Comparison of ENCODE assay signal across 10 mouse cellular contexts in the genomic region with DNA sequence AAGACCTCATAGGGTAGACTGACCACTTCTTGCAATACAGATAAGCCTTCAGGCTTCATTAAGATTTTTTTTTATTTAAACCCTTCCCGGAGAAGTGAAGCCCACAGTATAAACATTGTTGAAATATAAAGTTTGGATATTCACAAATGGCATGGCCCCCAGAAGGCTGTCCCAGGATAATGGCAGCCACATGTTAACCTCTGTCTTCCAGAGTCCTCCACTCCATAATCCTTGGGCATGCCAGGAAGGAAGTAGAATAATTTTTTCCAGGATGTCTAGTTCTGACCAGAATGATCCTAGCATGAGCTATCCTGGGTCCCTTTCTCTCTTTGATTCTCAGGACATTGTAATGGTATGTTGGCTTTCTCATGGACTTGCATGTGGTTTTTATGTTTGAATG. TPM values are rescaled to one million over a fixed set of nuclear protein-coding genes. Genes with fewer than 3 reads are reported as not detected.
DNase-seq lines count a peak whose midpoint lies in the region; ATAC-seq lines count a peak whose summit lies in the region.
"Had no signal": no experiment of that assay in that cellular context is flagged by ENCODE, and none has a peak within 500 bp of the region (broad histone marks: within the 10 kb centered on the region; RNA-seq: fewer than 3 reads in every experiment).

No protein-coding gene starts in this region.

- peaks cover 5% of the 10 kb centered on the region for H3K36me3 ChIP-seq in hindbrain, embryonic 13.5 days
- no peaks in the 10 kb centered on the region for H3K36me3 ChIP-seq in hindbrain, embryonic 12.5 days
- no peaks in the 10 kb centered on the region for H3K36me3 ChIP-seq in midbrain, embryonic 11.5 days (ENCODE audit: control insufficient read depth, insufficient read depth, low read length)
- no peaks in the 10 kb centered on the region for H3K36me3 ChIP-seq in midbrain, embryonic 14.5 days (ENCODE audit: control insufficient read depth, insufficient read depth, low read length)
- H3K36me3 ChIP-seq in forebrain, embryonic 16.5 days (ENCODE audit: control insufficient read depth, insufficient read depth), result no peaks in the 10 kb centered on the region
- no peaks in the 10 kb centered on the region for H3K36me3 ChIP-seq in neural tube, embryonic 13.5 days

- no peak overlapping the region for H3K4me3 ChIP-seq in hindbrain, embryonic 13.5 days
- no peak overlapping the region for H3K4me3 ChIP-seq in hindbrain, embryonic 12.5 days
- no peak overlapping the region for H3K4me3 ChIP-seq in midbrain, embryonic 11.5 days (ENCODE audit: low read depth, low read length)
- no peak overlapping the region for H3K4me3 ChIP-seq in midbrain, embryonic 14.5 days (replicated peaks; ENCODE audit: low read depth, low read length)
- H3K4me3 ChIP-seq in forebrain, embryonic 16.5 days (replicated peaks; ENCODE audit: low read length), result no peak overlapping the region
- 0 out of 2 replicates have a peak overlapping the region, but pooled peaks have one; percentile 2 for H3K4me3 ChIP-seq in neural tube, embryonic 13.5 days

- H3K9ac ChIP-seq in hindbrain, embryonic 13.5 days, result no peak overlapping the region
- H3K9ac ChIP-seq in hindbrain, embryonic 12.5 days, result no peak overlapping the region
- H3K9ac ChIP-seq in midbrain, embryonic 11.5 days (ENCODE audit: low read length), result no peak overlapping the region
- no peak overlapping the region for H3K9ac ChIP-seq in midbrain, embryonic 14.5 days (replicated peaks; ENCODE audit: low read length)
- H3K9ac ChIP-seq in forebrain, embryonic 16.5 days (replicated peaks; ENCODE audit: low read depth, low read length), result no peak overlapping the region
- H3K9ac ChIP-seq in neural tube, embryonic 13.5 days, result no peak overlapping the region

- peaks cover 37% of the 10 kb centered on the region for H3K27me3 ChIP-seq in hindbrain, embryonic 13.5 days
- peaks cover 29% of the 10 kb centered on the region for H3K27me3 ChIP-seq in hindbrain, embryonic 12.5 days
- peaks cover 11% of the 10 kb centered on the region for H3K27me3 ChIP-seq in midbrain, embryonic 11.5 days (ENCODE audit: control insufficient read depth, insufficient read depth, low read length)
- H3K27me3 ChIP-seq in midbrain, embryonic 14.5 days (ENCODE audit: control insufficient read depth, insufficient read depth, low read length), result peaks cover 21% of the 10 kb centered on the region; the same call in 1 of the 2 replicates
- H3K27me3 ChIP-seq in forebrain, embryonic 16.5 days (replicated peaks; ENCODE audit: control insufficient read depth, insufficient read depth, low read length), result peaks cover 2% of the 10 kb centered on the region; the same call in 1 of the 2 replicates
- peaks cover 25% of the 10 kb centered on the region; the same call in 1 of the 2 replicates for H3K27me3 ChIP-seq in neural tube, embryonic 13.5 days

- peak overlapping the region; percentile 6; the same call in 1 of the 2 replicates for H3K4me2 ChIP-seq in hindbrain, embryonic 13.5 days
- H3K4me2 ChIP-seq in hindbrain, embryonic 12.5 days (replicated peaks), result no peak overlapping the region
- no peak overlapping the region for H3K4me2 ChIP-seq in midbrain, embryonic 11.5 days
- H3K4me2 ChIP-seq in midbrain, embryonic 14.5 days (ENCODE audit: low read length), result no peak overlapping the region
- peak overlapping the region; percentile 40; the same call in 1 of the 2 replicates for H3K4me2 ChIP-seq in forebrain, embryonic 16.5 days (ENCODE audit: low read length)
- H3K4me2 ChIP-seq in neural tube, embryonic 13.5 days, result peak overlapping the region; percentile 93

- no peak overlapping the region for H3K27ac ChIP-seq in hindbrain, embryonic 13.5 days
- H3K27ac ChIP-seq in hindbrain, embryonic 12.5 days, result no peak overlapping the region
- no peak overlapping the region for H3K27ac ChIP-seq in midbrain, embryonic 11.5 days (ENCODE audit: low read depth, low read length)
- no peak overlapping the region for H3K27ac ChIP-seq in midbrain, embryonic 14.5 days (replicated peaks; ENCODE audit: low read depth, low read length)
- H3K27ac ChIP-seq in forebrain, embryonic 16.5 days (ENCODE audit: low read length), result no peak overlapping the region
- H3K27ac ChIP-seq in neural tube, embryonic 13.5 days (replicated peaks), result no peak overlapping the region

- intact Hi-C loops in gastrocnemius, postnatal 36 days (cut with DNase I), result no loop called here

- peaks cover 42% of the 10 kb centered on the region for H3K4me1 ChIP-seq in hindbrain, embryonic 13.5 days (replicated peaks)
- H3K4me1 ChIP-seq in hindbrain, embryonic 12.5 days, result peaks cover 45% of the 10 kb centered on the region
- H3K4me1 ChIP-seq in midbrain, embryonic 11.5 days (ENCODE audit: control insufficient read depth, insufficient read depth, low read length), result peaks cover 37% of the 10 kb centered on the region
- peaks cover 30% of the 10 kb centered on the region for H3K4me1 ChIP-seq in midbrain, embryonic 14.5 days (ENCODE audit: control insufficient read depth, insufficient read depth, low read length)
- peaks cover 30% of the 10 kb centered on the region for H3K4me1 ChIP-seq in forebrain, embryonic 16.5 days (replicated peaks; ENCODE audit: control insufficient read depth, insufficient read depth, low read length)
- peaks cover 64% of the 10 kb centered on the region for H3K4me1 ChIP-seq in neural tube, embryonic 13.5 days (replicated peaks)

- no peaks in the 10 kb centered on the region for H3K9me3 ChIP-seq in hindbrain, embryonic 13.5 days
- no peaks in the 10 kb centered on the region for H3K9me3 ChIP-seq in hindbrain, embryonic 12.5 days (replicated peaks)
- H3K9me3 ChIP-seq in midbrain, embryonic 11.5 days (ENCODE audit: control insufficient read depth, low read length), result no peaks in the 10 kb centered on the region
- no peaks in the 10 kb centered on the region for H3K9me3 ChIP-seq in midbrain, embryonic 14.5 days (ENCODE audit: control insufficient read depth, low read length)
- H3K9me3 ChIP-seq in forebrain, embryonic 16.5 days (ENCODE audit: control insufficient read depth, low read length), result no peaks in the 10 kb centered on the region
- no peaks in the 10 kb centered on the region for H3K9me3 ChIP-seq in neural tube, embryonic 13.5 days

- ATAC-seq in hindbrain, embryonic 13.5 days (ENCODE audit: low FRiP score), result no peak
- no peak for ATAC-seq in hindbrain, embryonic 12.5 days (ENCODE audit: low FRiP score)
- no peak for ATAC-seq in midbrain, embryonic 11.5 days (ENCODE audit: low FRiP score)
- no peak for ATAC-seq in midbrain, embryonic 14.5 days (ENCODE audit: low FRiP score, low TSS enrichment)
- ATAC-seq in forebrain, embryonic 16.5 days, result no peak
- ATAC-seq in neural tube, embryonic 13.5 days (ENCODE audit: low read depth), result no peak
- no peak for ATAC-seq in megakaryocyte progenitor cell, adult 5-6 weeks (replicated peaks; ENCODE audit: poor library complexity)

- DNase-seq in midbrain, embryonic 11.5 days (ENCODE audit: low spot score, missing footprints), result peak; percentile 86
- no peak for DNase-seq in midbrain, embryonic 14.5 days
- no peak for DNase-seq in gastrocnemius, postnatal 36 days
- DNase-seq: adrenal gland, adult 8-10 months; spleen, adult 18-20 months had no signal

- 76% methylated on average over 1 of the region's 1 CpGs for WGBS in hindbrain, embryonic 13.5 days
- WGBS in hindbrain, embryonic 12.5 days, result 83% methylated on average over 1 of the region's 1 CpGs
- 79% methylated on average over 1 of the region's 1 CpGs for WGBS in midbrain, embryonic 11.5 days
- WGBS in midbrain, embryonic 14.5 days, result 85% methylated on average over 1 of the region's 1 CpGs
- 75% methylated on average over 1 of the region's 1 CpGs for WGBS in forebrain, embryonic 16.5 days
- WGBS in neural tube, embryonic 13.5 days, result 75% methylated on average over 1 of the region's 1 CpGs

RNA-seq across cellular contexts. Expression of gene Dusp6, which starts 4.6 kb away (rescaled TPM):
- 27.2 and 27.7 TPM in 2 replicates for polyA plus RNA-seq in hindbrain, embryonic 13.5 days (2015; fragmentation: Nextera tagmentation; extraction: Ambion mirVana)
- 38.3 and 39.6 TPM in 2 replicates for polyA plus RNA-seq in hindbrain, embryonic 12.5 days (2016; fragmentation: Nextera tagmentation; extraction: Ambion mirVana)
- 36.8 and 41.9 TPM in 2 replicates for polyA plus RNA-seq in midbrain, embryonic 11.5 days (2014; fragmentation: Nextera tagmentation; extraction: Ambion mirVana)
- 20.7 and 25.4 TPM in 2 replicates for polyA plus RNA-seq in midbrain, embryonic 14.5 days (2014; fragmentation: Nextera tagmentation; extraction: Ambion mirVana)
- polyA plus RNA-seq in forebrain, embryonic 16.5 days (2015; fragmentation: Nextera tagmentation; extraction: Ambion mirVana), result 37.0 and 44.1 TPM in 2 replicates
- 23.4 and 29.9 TPM in 2 replicates for polyA plus RNA-seq in neural tube, embryonic 13.5 days (2015; fragmentation: Nextera tagmentation; extraction: Ambion mirVana)
- 23.6 and 24.7 TPM in 2 replicates for total RNA-seq in megakaryocyte progenitor cell, adult 5-6 weeks (2015)
- 19.7 and 19.9 TPM in 2 replicates for total RNA-seq in megakaryocyte progenitor cell, adult 5-6 weeks (2017)
- 10 to 100 TPM; 16.4 to 17.4 TPM for total RNA-seq in gastrocnemius, postnatal 36 days (2021)

Comparison
In these comparisons a context has a peak if more than half of its experiments do, and no peak if none do; other contexts are left out.
1. H3K4me2 ChIP-seq: peak in hindbrain, embryonic 13.5 days (single experiment), forebrain, embryonic 16.5 days (single experiment) and neural tube, embryonic 13.5 days (single experiment); none in hindbrain, embryonic 12.5 days (single experiment), midbrain, embryonic 11.5 days (single experiment) and midbrain, embryonic 14.5 days (single experiment).